Mouse (Mus musculus) C2C12 (cell line): ENCODE measurements around the gene Trpm5. TPM values are rescaled to one million over a fixed set of nuclear protein-coding genes. Genes with fewer than 3 reads are reported as not detected.

ENCODE experiments used
- H3K27me3 ChIP-seq: one replicate; pipeline ENCODE4 v1.6.1; 2011; ENCODE audit not compliant: control insufficient read depth, insufficient read depth, insufficient read length
- H3K36me3 ChIP-seq: one replicate; pipeline ENCODE4 v1.6.1; 2011; ENCODE audit not compliant: control insufficient read depth, insufficient read depth
- H3K4me3 ChIP-seq: one replicate; pipeline ENCODE4 v1.5.1; 2011; ENCODE audit warnings: mild to moderate bottlenecking, control low read depth; ENCODE audit not compliant: poor library complexity, insufficient read depth, severe bottlenecking
- H3K79me2 ChIP-seq: one replicate; pipeline ENCODE4 v1.6.1; 2011; ENCODE audit not compliant: control insufficient read depth, insufficient read depth
- H3K79me3 ChIP-seq: one replicate; pipeline ENCODE4 v1.6.1; 2011; ENCODE audit warnings: low read depth, control low read depth
- H3ac ChIP-seq: one replicate; pipeline ENCODE3; 2011; ENCODE audit warnings: low read depth; ENCODE audit not compliant: control insufficient read depth, insufficient read length
- CEBPB ChIP-seq: IDR thresholded peaks from one replicate; pipeline ENCODE4 v1.6.1; 2011; ENCODE audit warnings: low read depth, mild to moderate bottlenecking, control low read depth, moderate library complexity
- CTCF ChIP-seq: IDR thresholded peaks from one replicate; pipeline ENCODE4 v1.5.1; 2011; ENCODE audit not compliant: control insufficient read depth, insufficient read depth, insufficient read length
- FOSL1 ChIP-seq: IDR thresholded peaks from one replicate; pipeline ENCODE4 v1.8.0; 2011; ENCODE audit warnings: mild to moderate bottlenecking, low read length; ENCODE audit not compliant: poor library complexity, insufficient read depth, severe bottlenecking
- MAX ChIP-seq: IDR thresholded peaks from one replicate; pipeline ENCODE4 v1.6.1; 2011; ENCODE audit warnings: mild to moderate bottlenecking, control low read depth
- MYOD1 ChIP-seq: IDR thresholded peaks from one replicate; pipeline ENCODE4 v1.6.1; 2011; ENCODE audit warnings: low read depth; ENCODE audit not compliant: control insufficient read depth, insufficient read length
- MYOG ChIP-seq: IDR thresholded peaks from one replicate; pipeline ENCODE4 v1.6.1; 2011; ENCODE audit not compliant: control insufficient read depth, insufficient read length; ENCODE audit errors: extremely low read depth
- USF1 ChIP-seq: IDR thresholded peaks from one replicate; pipeline ENCODE4 v1.6.1; 2011; ENCODE audit warnings: low read depth, mild to moderate bottlenecking, control low read depth, moderate library complexity
- polyA plus RNA-seq: library from polyadenylated mRNA; unstranded; fragments of >200 nt; fragmentation: generic; extraction: Trizol; gene quantifications from one replicate; pipeline ENCODE4 v1.2.1, GENCODE M21; 2012; ENCODE audit warnings: missing spikeins

The Trpm5 gene
- polyA plus RNA-seq, 1 experiment = 2.7 TPM

- Histone ChIP-seq H3K79me3 (no peaks in the 10 kb centered on the region), H3ac (no peak overlapping the region), H3K4me3 (no peak overlapping the region), H3K36me3 (no peaks in the 10 kb centered on the region), H3K79me2 (no peaks in the 10 kb centered on the region), H3K27me3 (no peaks in the 10 kb centered on the region)
- TF ChIP-seq MAX (no peak), USF1 (no peak), CTCF (no peak), FOSL1 (no peak), CEBPB (no peak), MYOD1 (no peak), MYOG (no peak)
These were observed 57.7 kb downstream of the Trpm5 start for GRCm38 (mm10) chr7:143036787-143037186.

DNA sequence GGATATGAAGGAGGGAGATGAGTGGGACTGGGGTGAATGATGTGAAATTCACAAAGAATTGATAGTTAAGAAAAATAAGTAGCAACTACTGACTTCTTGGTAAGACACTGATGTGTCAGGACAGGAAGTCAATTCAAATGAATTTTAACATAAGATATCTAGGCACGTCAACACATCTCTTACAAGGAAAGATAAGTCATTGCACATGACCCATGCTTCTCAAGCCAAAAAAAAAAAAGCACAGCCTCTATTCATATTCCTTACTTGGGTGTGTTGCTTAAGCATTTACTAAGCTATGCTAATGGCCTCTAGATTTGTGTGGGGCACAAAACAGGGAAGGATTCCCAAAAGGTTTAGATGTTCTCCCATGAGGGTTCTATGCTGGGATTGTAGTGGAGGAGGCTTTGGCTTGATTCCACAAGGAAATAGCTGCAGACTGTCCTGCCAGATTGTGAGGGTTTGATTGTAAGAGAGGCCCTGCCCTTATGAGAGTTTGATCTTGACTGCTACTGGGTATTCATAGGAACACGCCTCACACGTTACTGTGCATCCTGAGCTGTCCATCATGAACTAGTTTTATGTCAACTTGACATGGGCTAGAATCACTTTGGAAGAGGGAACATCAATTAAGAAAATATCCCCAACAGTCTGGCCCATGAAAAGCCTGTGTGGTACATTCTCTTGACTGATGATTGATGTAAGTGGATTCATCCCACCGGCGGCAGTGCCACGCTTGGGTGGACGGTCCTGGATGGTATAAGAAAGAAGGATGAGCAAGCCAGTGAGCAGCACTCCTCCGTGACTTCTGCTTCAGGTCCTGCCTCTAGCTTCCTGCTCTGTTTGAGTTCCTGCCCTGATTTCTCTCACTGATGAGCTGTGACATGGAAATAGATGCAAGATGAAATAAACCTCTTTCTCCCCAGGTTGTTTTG lies 59.7 kb downstream of the Trpm5 start:
- Histone ChIP-seq H3ac (no peak overlapping the region), H3K4me3 (no peak overlapping the region), H3K36me3 (no peaks in the 10 kb centered on the region), H3K27me3 (no peaks in the 10 kb centered on the region), H3K79me3 (no peaks in the 10 kb centered on the region), H3K79me2 (no peaks in the 10 kb centered on the region)
- TF ChIP-seq FOSL1 = no peak
- TF ChIP-seq CEBPB = no peak
- TF ChIP-seq MYOG = no peak
- no peak for TF ChIP-seq MYOD1
- TF ChIP-seq MAX = no peak
- TF ChIP-seq CTCF = no peak
- no peak for TF ChIP-seq USF1

GRCm38 (mm10) chr7:143034112-143034511 lies 60.3 kb downstream of the Trpm5 start:
- TF ChIP-seq CEBPB (no peak), MAX (no peak), FOSL1 (no peak), USF1 (no peak), MYOD1 (no peak), MYOG (no peak), CTCF (no peak)
- no peak overlapping the region for H3ac ChIP-seq

GRCm38 (mm10) chr7:143033581-143033980 lies 60.9 kb downstream of the Trpm5 start:
- H3ac ChIP-seq = no peak overlapping the region
- TF ChIP-seq MYOD1 (no peak), USF1 (no peak), MYOG (no peak), FOSL1 (no peak)
- no peaks in the 10 kb centered on the region for H3K79me2 ChIP-seq
- no peak overlapping the region for H3K4me3 ChIP-seq
- H3K79me3 ChIP-seq = no peaks in the 10 kb centered on the region
- H3K27me3 ChIP-seq = no peaks in the 10 kb centered on the region
- no peaks in the 10 kb centered on the region for H3K36me3 ChIP-seq

More at GRCm38 (mm10) chr7:143034112-143034511, 60.3 kb downstream of the Trpm5 start:
- H3K4me3 ChIP-seq = no peak overlapping the region
- no peaks in the 10 kb centered on the region for H3K79me3 ChIP-seq
- no peaks in the 10 kb centered on the region for H3K79me2 ChIP-seq
- H3K36me3 ChIP-seq = no peaks in the 10 kb centered on the region
- H3K27me3 ChIP-seq = no peaks in the 10 kb centered on the region

- TF ChIP-seq MYOD1 (no peak), CEBPB (no peak), CTCF (no peak), FOSL1 (no peak), USF1 (no peak), MYOG (no peak), MAX (no peak)
- Histone ChIP-seq H3K79me3 (no peaks in the 10 kb centered on the region), H3ac (no peak overlapping the region), H3K36me3 (no peaks in the 10 kb centered on the region), H3K79me2 (no peaks in the 10 kb centered on the region), H3K4me3 (no peak overlapping the region), H3K27me3 (no peaks in the 10 kb centered on the region)
These were observed 62.6 kb downstream of the Trpm5 start for GRCm38 (mm10) chr7:143031816-143032215.
